Mouse (Mus musculus) intestine, embryonic 14.5 days (tissue): ENCODE measurements around the gene Plet1. TPM values are rescaled to one million over a fixed set of nuclear protein-coding genes. Genes with fewer than 3 reads are reported as not detected.

Experiments
- ATAC-seq: fragments of 200-750 bp; cut with Nextera tagmentation; replicated peaks from 2 replicates; pipeline ENCODE4 v1.8.0; 2017; ENCODE audit warnings: low read depth, moderate number of reproducible peaks, moderate TSS enrichment, moderate library complexity; ENCODE audit not compliant: low FRiP score, low TSS enrichment
- DNase-seq: peaks from one replicate; pipeline ENCODE4 v3.0.0-alpha.2; 2018; ENCODE audit warnings: low spot score
- H3K27ac ChIP-seq: fragments of 300-500 bp; sonication (generic); 2 replicates; pipeline ENCODE4 v1.5.1; 2014; ENCODE audit warnings: low read depth, mild to moderate bottlenecking, control low read depth
- H3K27me3 ChIP-seq: fragments of 300-500 bp; sonication (generic); replicated peaks from 2 replicates; pipeline ENCODE4 v1.6.1; 2014; ENCODE audit warnings: low read length, control low read depth; ENCODE audit not compliant: control insufficient read depth, insufficient read depth
- H3K36me3 ChIP-seq: fragments of 300-500 bp; sonication (generic); 2 replicates; pipeline ENCODE4 v1.6.1; 2014; ENCODE audit warnings: low read length, control low read depth; ENCODE audit not compliant: control insufficient read depth, insufficient read depth
- H3K4me1 ChIP-seq: fragments of 300-500 bp; sonication (generic); replicated peaks from 2 replicates; pipeline ENCODE4 v1.6.1; 2014; ENCODE audit warnings: low read length, control low read depth, mixed read lengths; ENCODE audit not compliant: control insufficient read depth, insufficient read depth
- H3K4me2 ChIP-seq: fragments of 300-500 bp; sonication (generic); 2 replicates; pipeline ENCODE4 v1.6.1; 2014; ENCODE audit warnings: low read length
- H3K4me3 ChIP-seq: fragments of 300-500 bp; sonication (generic); 2 replicates; pipeline ENCODE4 v1.5.1; 2014; ENCODE audit warnings: low read depth, low read length, control low read depth, mixed read lengths
- H3K9ac ChIP-seq: fragments of 300-500 bp; sonication (generic); 2 replicates; pipeline ENCODE4 v1.6.1; 2014; ENCODE audit warnings: mild to moderate bottlenecking, low read length
- H3K9me3 ChIP-seq: fragments of 300-500 bp; sonication (generic); 2 replicates; pipeline ENCODE4 v1.6.1; 2016; ENCODE audit warnings: low read length, control low read depth; ENCODE audit not compliant: control insufficient read depth
- WGBS: fragments of 180-500 bp; shearing (Covaris S2); extraction: QIAGEN DNeasy Blood & Tissue Kit; methylation state at CpG from one replicate; pipeline ENCODE4 v1.1.7; 2014; 5-methylcytosine and 5-hydroxymethylcytosine counted together
- polyA plus RNA-seq: library from polyadenylated mRNA; unstranded; fragments of >200 nt; fragmentation: Nextera tagmentation; extraction: Ambion mirVana; gene quantifications from 2 replicates; pipeline ENCODE4 v1.2.1, GENCODE M21; 2014

The Plet1 gene
- polyA plus RNA-seq, 1 experiment from 2014 or later, result 1.7 TPM

- H3K4me1 ChIP-seq, result no peaks in the 10 kb centered on the region
- no peak overlapping the region for H3K4me2 ChIP-seq
- no peaks in the 10 kb centered on the region for H3K27me3 ChIP-seq
- H3K36me3 ChIP-seq, result 0 out of 2 replicates have a peak, but pooled peaks cover 5% of the 10 kb centered on the region
- no peak overlapping the region for H3K9ac ChIP-seq
- DNase-seq, result no peak
- 27% methylated on average over 2 of the region's 2 CpGs for WGBS
- H3K27ac ChIP-seq, result no peak overlapping the region
- no peaks in the 10 kb centered on the region for H3K9me3 ChIP-seq
- ATAC-seq, result no peak
- no peak overlapping the region for H3K4me3 ChIP-seq
Observed at GRCm38 (mm10) chr9:50518781-50519180, 24.5 kb downstream of the Plet1 start.

- DNase-seq (no peak), ATAC-seq (no peak)
- Histone ChIP-seq H3K9me3 (no peaks in the 10 kb centered on the region), H3K9ac (no peak overlapping the region), H3K27me3 (no peaks in the 10 kb centered on the region), H3K4me3 (no peak overlapping the region), H3K36me3 (peaks cover 5% of the 10 kb centered on the region; the same call in 1 of the 2 replicates), H3K27ac (no peak overlapping the region), H3K4me1 (no peaks in the 10 kb centered on the region), H3K4me2 (no peak overlapping the region)
- 83% methylated on average over 6 of the region's 6 CpGs for WGBS
Observed at GRCm38 (mm10) chr9:50520748-50521147, 26.4 kb downstream of the Plet1 start.

- Histone ChIP-seq H3K9ac (no peak overlapping the region), H3K27ac (no peak overlapping the region), H3K36me3 (peaks cover 5% of the 10 kb centered on the region; the same call in 1 of the 2 replicates), H3K9me3 (no peaks in the 10 kb centered on the region), H3K27me3 (no peaks in the 10 kb centered on the region), H3K4me1 (no peaks in the 10 kb centered on the region), H3K4me2 (no peak overlapping the region), H3K4me3 (no peak overlapping the region)
- no peak for ATAC-seq
- 72% methylated on average over 2 of the region's 2 CpGs for WGBS
- DNase-seq, result no peak
Observed at GRCm38 (mm10) chr9:50521562-50521961, 27.2 kb downstream of the Plet1 start.

GRCm38 (mm10) chr9:50522574-50522973 is 28.2 kb downstream of the Plet1 start:
- WGBS, result 83% methylated on average over 5 of the region's 5 CpGs
- peaks cover 4% of the 10 kb centered on the region for H3K4me1 ChIP-seq

GRCm38 (mm10) chr9:50524936-50525335 is 30.6 kb downstream of the Plet1 start:
- Histone ChIP-seq H3K36me3 (peaks cover 5% of the 10 kb centered on the region; the same call in 1 of the 2 replicates), H3K4me3 (no peak overlapping the region), H3K27ac (no peak overlapping the region), H3K4me1 (peaks cover 8% of the 10 kb centered on the region), H3K9me3 (no peaks in the 10 kb centered on the region), H3K4me2 (no peak overlapping the region), H3K9ac (no peak overlapping the region), H3K27me3 (no peaks in the 10 kb centered on the region)
- ATAC-seq, result no peak
- no peak for DNase-seq
- WGBS, result 87% methylated on average over 5 of the region's 5 CpGs

More at GRCm38 (mm10) chr9:50522574-50522973, 28.2 kb downstream of the Plet1 start:
- Histone ChIP-seq H3K4me2 (no peak overlapping the region), H3K27ac (no peak overlapping the region), H3K27me3 (no peaks in the 10 kb centered on the region), H3K9ac (no peak overlapping the region), H3K36me3 (peaks cover 5% of the 10 kb centered on the region; the same call in 1 of the 2 replicates), H3K9me3 (no peaks in the 10 kb centered on the region), H3K4me3 (no peak overlapping the region)
- DNase-seq (no peak), ATAC-seq (no peak)

- Histone ChIP-seq H3K4me3 (no peak overlapping the region), H3K9ac (no peak overlapping the region), H3K36me3 (peaks cover 5% of the 10 kb centered on the region; the same call in 1 of the 2 replicates), H3K4me2 (no peak overlapping the region), H3K27ac (no peak overlapping the region), H3K27me3 (no peaks in the 10 kb centered on the region), H3K4me1 (peaks cover 8% of the 10 kb centered on the region), H3K9me3 (no peaks in the 10 kb centered on the region)
- ATAC-seq (no peak), DNase-seq (no peak)
- 73% methylated on average over 5 of the region's 5 CpGs for WGBS
Observed at GRCm38 (mm10) chr9:50525585-50525984, 31.3 kb downstream of the Plet1 start.

GRCm38 (mm10) chr9:50527860-50528259 is 33.5 kb downstream of the Plet1 start:
- no peaks in the 10 kb centered on the region; the same call in 1 of the 2 replicates for H3K36me3 ChIP-seq
- peaks cover 8% of the 10 kb centered on the region for H3K4me1 ChIP-seq
- H3K4me3 ChIP-seq, result peak overlapping the region; percentile 74
- H3K27ac ChIP-seq, result no peak overlapping the region
- peak overlapping the region; percentile 61 for H3K4me2 ChIP-seq
- no peaks in the 10 kb centered on the region for H3K9me3 ChIP-seq
- no peaks in the 10 kb centered on the region for H3K27me3 ChIP-seq
- WGBS, result 35% methylated on average over 7 of the region's 7 CpGs
- ATAC-seq, result 0 out of 2 replicates have a peak, but pooled peaks have one; percentile 6
- H3K9ac ChIP-seq, result peak overlapping the region; percentile 45
- no peak for DNase-seq

GRCm38 (mm10) chr9:50528293-50528892 is 34.1 kb downstream of the Plet1 start, which contains the start of gene Pts:
TSS of gene Pts (minus strand) at chr9:50528724.
- under 1% methylated on average over 54 of the region's 54 CpGs for WGBS
- peak within 1 kb of the TSS; percentile 61 for H3K4me2 ChIP-seq
- DNase-seq (peak; percentile 99), ATAC-seq (peak; percentile 98)
- H3K27me3 ChIP-seq, result no peaks in the 10 kb centered on the region
- H3K9me3 ChIP-seq, result no peaks in the 10 kb centered on the region
- peak within 1 kb of the TSS; percentile 45 for H3K9ac ChIP-seq
- peaks cover 8% of the 10 kb centered on the region for H3K4me1 ChIP-seq
- no peak within 1 kb of the TSS for H3K27ac ChIP-seq
- H3K36me3 ChIP-seq, result no peaks in the 10 kb centered on the region; the same call in 1 of the 2 replicates
- peak within 1 kb of the TSS; percentile 74 for H3K4me3 ChIP-seq

- Histone ChIP-seq H3K9ac (no peak overlapping the region), H3K27me3 (no peaks in the 10 kb centered on the region), H3K4me2 (no peak overlapping the region), H3K9me3 (no peaks in the 10 kb centered on the region), H3K4me1 (peaks cover 8% of the 10 kb centered on the region), H3K36me3 (no peaks in the 10 kb centered on the region), H3K27ac (no peak overlapping the region), H3K4me3 (no peak overlapping the region)
- 34% methylated on average over 2 of the region's 2 CpGs for WGBS
- no peak for ATAC-seq
- no peak for DNase-seq
Observed at GRCm38 (mm10) chr9:50530890-50531289, 36.6 kb downstream of the Plet1 start.
